Mouse (Mus musculus): Measurements from ENCODE around the gene Zdhhc8. TPM values are rescaled to one million over a fixed set of nuclear protein-coding genes. Genes with fewer than 3 reads are reported as not detected.

The Zdhhc8 gene
- 43.9 and 80.8 TPM in 2 replicates for polyA plus RNA-seq (2012; rRNA removed; ENCODE audit: low replicate concordance)

DNA sequence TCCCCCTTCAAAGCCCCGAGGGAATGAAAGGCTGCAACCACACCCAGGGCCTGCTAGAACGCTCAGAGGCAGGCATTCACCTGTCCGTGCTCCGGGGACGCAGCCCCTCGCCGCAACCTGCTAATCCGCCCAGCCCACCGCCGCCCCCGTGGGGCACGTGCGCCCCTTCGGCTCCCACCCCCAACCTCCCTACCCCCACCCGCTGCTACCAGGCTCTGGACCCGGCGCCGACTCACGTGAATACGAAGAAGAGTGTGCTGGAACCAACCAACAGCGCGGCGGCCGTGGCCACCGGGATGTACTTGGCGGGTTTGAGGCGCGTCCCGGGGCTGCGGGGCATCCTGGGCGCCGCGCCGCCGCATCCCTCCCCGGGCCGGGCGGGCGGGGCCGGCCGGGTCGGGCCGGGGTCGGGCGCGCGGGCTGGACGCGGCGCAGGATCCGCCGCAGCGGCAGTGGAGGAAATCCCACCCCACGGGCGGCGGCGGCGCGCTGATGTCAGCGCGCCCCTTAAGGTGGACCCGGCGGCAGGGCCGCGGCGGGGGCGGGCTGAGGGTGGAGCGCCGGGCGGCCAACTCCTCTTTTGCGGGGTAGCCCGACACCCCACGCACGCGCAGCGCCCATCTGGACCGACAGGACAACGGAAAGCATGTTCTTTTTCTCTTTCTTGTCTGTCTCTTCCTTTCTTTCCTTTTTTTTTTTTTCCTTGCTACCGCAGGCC, at the start of gene Zdhhc8:
Zdhhc8 (minus strand) TSS at position 466 of the 718 bp plus-strand sequence.

DNA sequence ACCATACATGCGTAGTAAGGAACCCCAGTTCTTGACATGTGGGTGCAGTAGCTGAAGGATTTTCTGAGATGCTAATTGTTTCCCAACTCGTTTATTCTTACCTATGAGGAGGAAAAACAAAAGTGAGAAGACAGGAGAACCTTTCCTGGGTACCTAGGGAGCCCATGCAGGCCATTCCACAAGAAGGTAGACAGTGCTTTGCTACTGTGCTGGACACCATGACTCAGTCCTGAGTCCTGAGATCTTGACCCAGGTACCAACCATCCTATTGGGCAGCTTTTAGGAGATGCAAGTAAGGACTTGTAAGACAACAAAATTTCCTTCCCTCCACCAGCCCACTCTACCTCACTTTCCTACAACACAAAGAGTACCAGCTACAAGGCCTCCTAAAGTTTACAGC, 23.3 kb upstream of the Zdhhc8 start, which contains the start of gene Gm49776:
Gm49776 (minus strand) TSS at position 101 of the 400 bp plus-strand sequence.

DNA sequence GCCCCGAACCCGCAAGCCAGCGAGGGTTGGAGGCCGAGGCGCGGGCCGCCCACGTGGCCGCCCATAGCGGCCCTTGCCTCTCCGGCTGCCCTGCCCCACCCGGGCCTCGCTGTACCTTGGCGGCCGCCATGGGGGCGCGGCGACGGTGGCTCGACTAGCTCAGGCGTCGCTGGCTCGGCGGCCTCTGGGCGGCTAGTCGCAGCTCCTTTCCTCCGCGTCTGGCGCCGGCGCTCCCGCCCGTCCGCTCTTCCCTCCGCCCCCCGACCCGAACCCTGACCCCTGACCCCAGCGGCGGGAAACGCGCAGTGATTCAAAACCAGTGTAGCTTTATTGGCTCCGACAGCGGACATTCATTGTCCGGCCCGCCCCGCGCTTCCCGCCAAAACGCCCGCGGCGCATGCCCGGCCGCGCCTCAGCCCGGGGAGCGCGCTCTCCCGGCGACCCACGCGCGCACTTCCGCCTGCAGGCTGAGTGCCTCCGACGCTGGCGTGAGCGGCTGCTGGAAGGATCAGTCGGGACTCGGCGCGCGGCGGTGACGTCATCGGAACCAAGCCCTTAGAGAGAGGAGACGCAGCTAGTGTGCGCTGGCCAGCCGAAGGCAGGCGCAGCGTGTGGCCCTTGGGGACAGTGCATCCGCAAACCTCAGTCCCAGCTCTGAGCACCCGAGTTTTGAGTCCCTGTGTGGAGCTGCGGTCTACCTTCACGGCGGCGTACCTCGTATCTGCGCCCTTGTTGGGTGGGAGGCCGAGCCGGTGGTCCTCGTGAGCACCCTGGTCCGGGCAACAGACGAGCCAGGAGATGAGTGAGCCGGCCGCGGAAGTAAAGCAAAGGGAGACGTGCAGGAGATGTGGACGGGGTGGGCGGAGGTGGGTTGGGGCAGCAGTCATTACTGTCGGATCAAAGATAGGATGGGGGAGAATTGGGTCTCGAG, 13.8 kb upstream of the Zdhhc8 start, which contains the start of the genes Trmt2a and Ranbp1:
Trmt2a (plus strand) TSS at position 247 of the 931 bp plus-strand sequence.
Ranbp1 (minus strand) TSS at position 300 of the 931 bp plus-strand sequence.

DNA sequence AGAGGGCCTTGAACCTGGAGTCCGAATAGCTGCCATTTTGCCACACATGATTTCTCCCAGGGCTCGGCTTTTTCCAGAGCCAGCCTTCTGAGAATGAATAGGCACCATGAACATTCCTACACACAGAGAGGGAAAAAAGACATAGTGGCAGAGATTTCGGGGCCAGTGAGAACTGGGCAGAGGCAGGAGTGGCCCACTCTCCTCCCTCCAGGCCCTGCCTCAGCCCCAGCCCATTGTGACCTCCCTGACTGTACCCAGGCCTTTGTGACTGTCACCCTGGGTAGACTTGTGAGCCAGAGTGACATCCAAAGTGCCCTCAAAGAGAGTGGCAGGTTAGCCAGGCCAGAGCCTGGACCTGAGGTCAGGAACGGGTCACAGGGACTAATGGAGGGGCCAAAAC, 17.4 kb downstream of the Zdhhc8 start, which contains the start of gene Ccdc188:
Ccdc188 (plus strand) TSS at position 301 of the 400 bp plus-strand sequence.

Other genes starting within 250 kb of the Zdhhc8 start
- gene Dgcr6, start 182.3 kb downstream of the Zdhhc8 start, polyA plus RNA-seq (2012; rRNA removed; ENCODE audit: low replicate concordance), result 88.4 and 98.1 TPM in 2 replicates
- 38.0 and 55.1 TPM in 2 replicates for gene Prodh, start 144.9 kb downstream of the Zdhhc8 start, polyA plus RNA-seq (2012; rRNA removed; ENCODE audit: low replicate concordance)
- gene Rtn4r, start 107.5 kb downstream of the Zdhhc8 start, polyA plus RNA-seq (2012; rRNA removed; ENCODE audit: low replicate concordance), result 1.0 and 6.5 TPM in 2 replicates
- not detected in 2 replicates for gene Ccdc188, start 17.3 kb downstream of the Zdhhc8 start, polyA plus RNA-seq (2012; rRNA removed; ENCODE audit: low replicate concordance)
- gene Trmt2a, start 13.5 kb upstream of the Zdhhc8 start, polyA plus RNA-seq (2012; rRNA removed; ENCODE audit: low replicate concordance), result 54.7 and 82.4 TPM in 2 replicates
- gene Ranbp1, start 13.6 kb upstream of the Zdhhc8 start, polyA plus RNA-seq (2012; rRNA removed; ENCODE audit: low replicate concordance), result 27.0 and 76.4 TPM in 2 replicates
- gene Gm49776, start 23.2 kb upstream of the Zdhhc8 start, polyA plus RNA-seq (2012; rRNA removed; ENCODE audit: low replicate concordance), result not detected in 2 replicates
- gene Dgcr8, start 54.1 kb upstream of the Zdhhc8 start, polyA plus RNA-seq (2012; rRNA removed; ENCODE audit: low replicate concordance), result 18.0 and 38.7 TPM in 2 replicates
- 33.7 and 50.1 TPM in 2 replicates for gene Tango2, start 113.0 kb upstream of the Zdhhc8 start, polyA plus RNA-seq (2012; rRNA removed; ENCODE audit: low replicate concordance)
- gene Arvcf, start 113.0 kb upstream of the Zdhhc8 start, polyA plus RNA-seq (2012; rRNA removed; ENCODE audit: low replicate concordance), result 15.8 and 25.0 TPM in 2 replicates
- 25.2 and 48.2 TPM in 2 replicates for gene Txnrd2, start 191.2 kb upstream of the Zdhhc8 start, polyA plus RNA-seq (2012; rRNA removed; ENCODE audit: low replicate concordance)
- gene Comt, start 191.7 kb upstream of the Zdhhc8 start, polyA plus RNA-seq (2012; rRNA removed; ENCODE audit: low replicate concordance), result 612 and 1,090 TPM in 2 replicates